Mouse (Mus musculus) cortical plate, adult 2 months (tissue): ENCODE measurements around the gene Zscan18.

Source experiments
- CTCF ChIP-seq: fragments of 200-500 bp; IDR thresholded peaks from 2 replicates; pipeline ENCODE4 v1.5.1; 2011; ENCODE audit warnings: mild to moderate bottlenecking, control low read depth, low read length; ENCODE audit not compliant: insufficient read depth; ENCODE audit errors: extremely low read depth
- POLR2A ChIP-seq: fragments of 200-500 bp; IDR thresholded peaks from 2 replicates; pipeline ENCODE4 v1.6.1; 2011; ENCODE audit warnings: mild to moderate bottlenecking, low read length, control low read depth; ENCODE audit not compliant: insufficient read depth; ENCODE audit errors: extremely low read depth

DNA sequence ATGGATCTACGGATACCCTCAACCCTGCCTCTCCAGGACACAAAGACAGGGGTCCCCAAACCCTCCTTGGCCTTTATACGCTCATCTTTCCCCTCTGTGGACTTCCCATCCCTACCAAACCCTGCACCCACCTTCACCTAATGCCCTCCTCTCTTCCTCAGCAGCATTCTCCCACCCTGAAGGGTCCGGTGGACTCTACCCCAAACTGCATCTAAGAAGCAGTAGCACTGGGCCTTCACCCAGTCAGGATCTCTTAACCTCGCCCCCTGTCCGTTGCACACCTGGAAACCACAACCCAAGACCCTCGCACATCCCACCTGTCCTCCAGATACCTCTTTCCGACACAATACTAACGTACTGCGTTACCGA, 23.7 kb downstream of the Zscan18 start:
- no peak for TF ChIP-seq POLR2A
- TF ChIP-seq CTCF, result no peak
